Mouse (Mus musculus): ENCODE measurements around the gene Memo1.

DNA sequence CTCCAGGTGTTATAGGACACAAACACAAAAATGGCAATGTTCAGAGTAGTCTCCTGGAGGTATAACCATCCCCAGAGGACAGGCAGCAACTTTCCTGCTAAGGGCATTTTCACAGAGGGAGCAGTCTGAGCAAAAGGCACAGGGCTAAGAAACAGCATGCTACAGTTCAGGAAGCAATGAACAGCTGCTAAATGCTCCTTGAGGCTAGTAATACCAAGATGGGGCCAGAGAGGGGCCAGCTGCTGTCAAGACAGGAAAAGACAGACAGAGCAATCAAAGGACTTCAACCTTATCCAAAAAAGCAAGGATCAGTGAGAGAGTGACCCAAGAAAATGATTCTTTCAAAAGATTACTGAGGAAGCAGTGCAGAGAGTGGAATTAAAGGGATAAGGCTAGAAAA, 4.5 kb downstream of the Memo1 start:
- TF ChIP-seq CTCF (IDR thresholded peaks at IDR 0.05; ENCODE audit: low read depth, low read length) (no peak), GATA1 (IDR thresholded peaks at IDR 0.05; ENCODE audit: borderline replicate concordance, low read length) (no peak), POLR2AphosphoS5 (IDR thresholded peaks at IDR 0.05; ENCODE audit: insufficient replicate concordance, low read depth, low read length) (no peak), TAL1 (conservative IDR thresholded peaks at IDR 0.05; ENCODE audit: low read depth, low read length) (no peak)

Measured in G1E (cell line).